Mouse (Mus musculus): ENCODE results near the gene Eri3. TPM values are rescaled to one million over a fixed set of nuclear protein-coding genes. Genes with fewer than 3 reads are reported as not detected.

Eri3 gene
- total and polyA plus RNA-seq, 3 experiments: 82.0 to 90.4 (median 82.2) TPM

DNA sequence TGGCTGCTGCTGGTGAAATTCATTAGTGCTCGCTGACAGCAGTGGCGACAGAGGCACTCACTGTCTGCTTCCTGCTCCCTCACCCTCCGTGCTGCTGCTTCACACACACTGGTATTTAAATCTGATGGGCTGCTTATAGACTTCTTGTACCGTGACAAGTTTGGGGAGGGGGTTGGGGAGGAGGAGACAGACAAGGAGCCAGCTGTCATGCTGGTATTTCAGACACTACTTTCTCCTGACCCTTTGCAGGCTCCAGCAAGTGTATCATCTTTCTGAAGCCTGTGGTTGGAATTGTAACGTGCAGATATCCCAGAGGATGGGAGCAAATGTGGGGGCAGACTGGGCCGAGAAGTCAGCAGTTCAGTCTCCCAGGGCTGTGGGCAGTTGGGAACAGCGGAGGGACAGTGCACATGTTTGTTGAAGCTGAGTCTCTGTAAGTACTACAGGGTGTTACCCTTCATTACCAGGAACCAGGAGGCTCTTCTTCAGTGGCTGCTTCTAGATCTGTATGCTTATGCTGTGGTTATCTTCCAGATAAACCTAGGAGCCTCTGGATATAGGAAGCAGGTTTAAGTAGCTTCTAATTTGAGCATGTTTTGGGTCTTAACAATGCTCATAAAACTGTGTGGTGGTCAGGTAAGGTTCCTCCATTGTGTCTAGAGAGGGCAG is 59.3 kb downstream of the Eri3 start:
- Histone ChIP-seq H3K9ac (ENCODE audit: low read depth, low read length) (no peak overlapping the region), H3K36me3 (ENCODE audit: control insufficient read depth, insufficient read depth, low read length) (no peaks in the 10 kb centered on the region), H3K27ac (no peak overlapping the region), H3K79me2 (replicated peaks; ENCODE audit: control insufficient read depth, insufficient read depth, low read length) (no peaks in the 10 kb centered on the region), H3K4me1 (ENCODE audit: control insufficient read depth, insufficient read depth, low read length) (peaks cover 4% of the 10 kb centered on the region), H3K4me3 (no peak overlapping the region), H3K27me3 (ENCODE audit: control insufficient read depth, insufficient read depth, low read length) (no peaks in the 10 kb centered on the region)
- intact Hi-C loops (cut with DNase I): no loop called here
- no peak for TF ChIP-seq CTCF (IDR thresholded peaks at IDR 0.05)
- no peak for TF ChIP-seq POLR2A (IDR thresholded peaks at IDR 0.05; ENCODE audit: insufficient read depth, low read depth, low read length)
- TF ChIP-seq EP300 (IDR thresholded peaks at IDR 0.05; ENCODE audit: insufficient read depth, low read depth, low read length): no peak
- no peak for DNase-seq
- 72% methylated on average over 7 of the region's 7 CpGs for WGBS

GRCm38 (mm10) chr4:117611385-117611784 is 61.2 kb downstream of the Eri3 start:
- Histone ChIP-seq H3K27ac (no peak overlapping the region), H3K27me3 (ENCODE audit: control insufficient read depth, insufficient read depth, low read length) (no peaks in the 10 kb centered on the region), H3K36me3 (ENCODE audit: control insufficient read depth, insufficient read depth, low read length) (no peaks in the 10 kb centered on the region), H3K9ac (ENCODE audit: low read depth, low read length) (no peak overlapping the region), H3K4me3 (no peak overlapping the region), H3K4me1 (ENCODE audit: control insufficient read depth, insufficient read depth, low read length) (peaks cover under 1% of the 10 kb centered on the region), H3K79me2 (replicated peaks; ENCODE audit: control insufficient read depth, insufficient read depth, low read length) (no peaks in the 10 kb centered on the region)
- TF ChIP-seq CTCF (IDR thresholded peaks at IDR 0.05) (no peak), POLR2A (IDR thresholded peaks at IDR 0.05; ENCODE audit: insufficient read depth, low read depth, low read length) (no peak), EP300 (IDR thresholded peaks at IDR 0.05; ENCODE audit: insufficient read depth, low read depth, low read length) (no peak)
- no peak for DNase-seq
- 39% methylated on average over 4 of the region's 4 CpGs for WGBS
- intact Hi-C loops (cut with DNase I): no loop called here

DNA sequence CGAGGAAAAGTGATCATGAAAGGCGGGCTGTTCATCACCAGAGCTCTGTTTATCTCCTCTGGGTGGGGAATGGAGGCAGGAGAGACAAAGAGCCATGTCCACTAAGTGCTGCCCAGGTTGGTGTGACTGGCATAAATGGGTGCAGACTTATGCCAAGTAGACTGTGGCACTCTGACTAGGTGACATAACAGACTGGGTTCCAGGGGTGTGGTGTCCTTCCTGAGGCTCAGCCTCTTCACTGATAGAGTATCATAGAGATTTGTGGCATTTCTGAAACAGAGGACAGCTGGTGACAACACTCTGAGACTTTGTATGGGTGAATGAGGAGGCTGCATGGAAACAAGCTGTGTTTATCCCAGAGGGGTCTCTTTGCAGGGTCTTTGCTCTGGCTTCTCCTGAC is 61.6 kb downstream of the Eri3 start:
- intact Hi-C loops (cut with DNase I): no loop called here

GRCm38 (mm10) chr4:117612713-117613112 is 62.5 kb downstream of the Eri3 start:
- Histone ChIP-seq H3K36me3 (ENCODE audit: control insufficient read depth, insufficient read depth, low read length) (no peaks in the 10 kb centered on the region), H3K79me2 (replicated peaks; ENCODE audit: control insufficient read depth, insufficient read depth, low read length) (no peaks in the 10 kb centered on the region), H3K4me1 (ENCODE audit: control insufficient read depth, insufficient read depth, low read length) (no peaks in the 10 kb centered on the region; the same call in 1 of the 2 replicates), H3K27me3 (ENCODE audit: control insufficient read depth, insufficient read depth, low read length) (no peaks in the 10 kb centered on the region), H3K4me3 (no peak overlapping the region), H3K27ac (no peak overlapping the region), H3K9ac (ENCODE audit: low read depth, low read length) (no peak overlapping the region)
- intact Hi-C loops (cut with DNase I): no loop called here
- DNase-seq: no peak
- WGBS: 96% methylated on average over 5 of the region's 5 CpGs
- no peak for TF ChIP-seq POLR2A (IDR thresholded peaks at IDR 0.05; ENCODE audit: insufficient read depth, low read depth, low read length)
- TF ChIP-seq EP300 (IDR thresholded peaks at IDR 0.05; ENCODE audit: insufficient read depth, low read depth, low read length): no peak
- no peak for TF ChIP-seq CTCF (IDR thresholded peaks at IDR 0.05)

More for the DNA sequence above, 61.6 kb downstream of the Eri3 start:
- Histone ChIP-seq H3K4me3 (no peak overlapping the region), H3K36me3 (ENCODE audit: control insufficient read depth, insufficient read depth, low read length) (no peaks in the 10 kb centered on the region), H3K4me1 (ENCODE audit: control insufficient read depth, insufficient read depth, low read length) (no peaks in the 10 kb centered on the region; the same call in 1 of the 2 replicates), H3K27me3 (ENCODE audit: control insufficient read depth, insufficient read depth, low read length) (no peaks in the 10 kb centered on the region), H3K27ac (no peak overlapping the region), H3K9ac (ENCODE audit: low read depth, low read length) (no peak overlapping the region), H3K79me2 (replicated peaks; ENCODE audit: control insufficient read depth, insufficient read depth, low read length) (no peaks in the 10 kb centered on the region)
- DNase-seq: no peak
- 44% methylated on average over 2 of the region's 2 CpGs for WGBS
- TF ChIP-seq POLR2A (IDR thresholded peaks at IDR 0.05; ENCODE audit: insufficient read depth, low read depth, low read length) (no peak), EP300 (IDR thresholded peaks at IDR 0.05; ENCODE audit: insufficient read depth, low read depth, low read length) (no peak), CTCF (IDR thresholded peaks at IDR 0.05) (no peak)

GRCm38 (mm10) chr4:117613153-117613773 is 63.1 kb downstream of the Eri3 start:
- Histone ChIP-seq H3K4me3 (no peak overlapping the region), H3K79me2 (replicated peaks; ENCODE audit: control insufficient read depth, insufficient read depth, low read length) (no peaks in the 10 kb centered on the region), H3K27ac (no peak overlapping the region), H3K27me3 (ENCODE audit: control insufficient read depth, insufficient read depth, low read length) (no peaks in the 10 kb centered on the region), H3K4me1 (ENCODE audit: control insufficient read depth, insufficient read depth, low read length) (no peaks in the 10 kb centered on the region), H3K36me3 (ENCODE audit: control insufficient read depth, insufficient read depth, low read length) (no peaks in the 10 kb centered on the region), H3K9ac (ENCODE audit: low read depth, low read length) (no peak overlapping the region)
- intact Hi-C loops (cut with DNase I): no loop called here
- no peak for DNase-seq
- 96% methylated on average over 4 of the region's 4 CpGs for WGBS
- TF ChIP-seq CTCF (IDR thresholded peaks at IDR 0.05) (no peak), POLR2A (IDR thresholded peaks at IDR 0.05; ENCODE audit: insufficient read depth, low read depth, low read length) (no peak), EP300 (IDR thresholded peaks at IDR 0.05; ENCODE audit: insufficient read depth, low read depth, low read length) (no peak)

GRCm38 (mm10) chr4:117616600-117616999 is 66.4 kb downstream of the Eri3 start:
- WGBS: 93% methylated on average over 4 of the region's 4 CpGs

More at GRCm38 (mm10) chr4:117616600-117616999, 66.4 kb downstream of the Eri3 start:
- DNase-seq: no peak
- Histone ChIP-seq H3K36me3 (ENCODE audit: control insufficient read depth, insufficient read depth, low read length) (no peaks in the 10 kb centered on the region), H3K27me3 (ENCODE audit: control insufficient read depth, insufficient read depth, low read length) (no peaks in the 10 kb centered on the region), H3K79me2 (replicated peaks; ENCODE audit: control insufficient read depth, insufficient read depth, low read length) (no peaks in the 10 kb centered on the region), H3K4me3 (no peak overlapping the region), H3K9ac (ENCODE audit: low read depth, low read length) (no peak overlapping the region), H3K27ac (no peak overlapping the region), H3K4me1 (ENCODE audit: control insufficient read depth, insufficient read depth, low read length) (no peaks in the 10 kb centered on the region)
- intact Hi-C loops (cut with DNase I): no loop called here
- TF ChIP-seq POLR2A (IDR thresholded peaks at IDR 0.05; ENCODE audit: insufficient read depth, low read depth, low read length) (no peak), CTCF (IDR thresholded peaks at IDR 0.05) (no peak), EP300 (IDR thresholded peaks at IDR 0.05; ENCODE audit: insufficient read depth, low read depth, low read length) (no peak)

Data from heart, adult 2 months (tissue).